Comparison of ENCODE assay signal across 9 mouse cellular contexts in the genomic region with DNA sequence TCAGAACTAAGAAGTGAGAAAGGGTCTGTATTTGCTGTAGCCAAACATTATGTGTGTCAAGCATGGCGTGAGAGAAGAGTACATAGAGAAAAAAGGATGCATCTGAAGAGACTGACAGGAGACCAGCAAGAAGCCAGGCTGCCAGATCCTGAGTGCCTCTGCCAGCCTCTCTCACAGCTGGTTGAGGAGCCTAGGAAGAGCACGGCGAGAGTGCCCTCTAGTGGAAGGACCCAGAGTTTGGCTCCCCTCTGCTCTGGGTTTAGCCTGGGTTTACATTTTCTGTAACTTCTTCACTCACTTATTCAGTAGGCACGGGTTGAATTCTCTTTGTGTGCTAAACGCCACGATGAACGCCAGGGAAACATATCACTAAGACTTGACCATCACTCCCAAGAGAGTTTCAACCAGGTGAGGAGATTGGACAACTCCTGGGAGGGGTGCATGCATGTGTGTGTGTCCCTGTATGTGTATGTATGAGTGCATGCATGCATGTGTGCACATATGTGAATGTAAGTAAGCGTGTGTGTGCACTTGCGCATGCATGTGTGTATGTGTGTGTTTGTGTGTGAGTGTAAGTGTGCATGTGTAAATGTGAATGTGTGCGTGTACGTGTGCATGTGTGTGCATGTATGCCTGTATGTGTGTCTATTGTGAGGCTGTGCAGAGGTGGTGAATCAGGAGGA. TPM values are rescaled to one million over a fixed set of nuclear protein-coding genes. Genes with fewer than 3 reads are reported as not detected.
DNase-seq lines count a peak whose midpoint lies in the region; ATAC-seq lines count a peak whose summit lies in the region.
"Had no signal": no experiment of that assay in that cellular context is flagged by ENCODE, and none has a peak within 500 bp of the region (broad histone marks: within the 10 kb centered on the region; RNA-seq: fewer than 3 reads in every experiment).

No protein-coding gene starts in this region.

- no peaks in the 10 kb centered on the region for H3K4me1 ChIP-seq in forebrain, embryonic 15.5 days

- no peaks in the 10 kb centered on the region for H3K27me3 ChIP-seq in forebrain, embryonic 15.5 days

- no peak overlapping the region for H3K9ac ChIP-seq in forebrain, embryonic 15.5 days (replicated peaks)

- H3K27ac ChIP-seq in forebrain, embryonic 15.5 days (replicated peaks): no peak overlapping the region
- H3K27ac ChIP-seq: macrophage had no signal

- H3K4me2 ChIP-seq in forebrain, embryonic 15.5 days (replicated peaks): no peak overlapping the region

- no peak overlapping the region for H3K4me3 ChIP-seq in forebrain, embryonic 15.5 days

- peak; percentile 90 for ATAC-seq in forebrain, embryonic 15.5 days (replicated peaks)

- peak; percentile 46 for DNase-seq in MEL-GATA-1-ER (ENCODE audit: extremely low read depth, low read depth)
- peak; percentile 15 for DNase-seq in c-Kit-positive CD71-positive TER-119-negative erythroid progenitor cells, embryonic 14.5 days (ENCODE audit: low read depth)
- peak; percentile 81 for DNase-seq in heart, postnatal 4 days
- DNase-seq in layer of hippocampus, adult 18-20 months (ENCODE audit: low spot score in 2 of 2): peak; percentile 58 to 81
- peak; percentile 82 for DNase-seq in lung, postnatal 10 days
- DNase-seq in retina, postnatal 7 days (ENCODE audit: low read depth, low spot score): peak; percentile 63
- no peak for DNase-seq in natural killer cell, adult 2 months (ENCODE audit: low spot score in 2 of 2)

- no peaks in the 10 kb centered on the region for H3K9me3 ChIP-seq in forebrain, embryonic 15.5 days

- 42% methylated on average over 11 of the region's 11 CpGs for WGBS in forebrain, embryonic 15.5 days

- no peaks in the 10 kb centered on the region for H3K36me3 ChIP-seq in forebrain, embryonic 15.5 days

RNA-seq across cellular contexts. Expression of gene Tspan2, which starts 42.4 kb away (rescaled TPM):
- polyA plus RNA-seq in forebrain, embryonic 15.5 days (2015; fragmentation: Nextera tagmentation; extraction: Ambion mirVana): 6.7 and 7.5 TPM in 2 replicates
- 10 to 100 TPM; 49.5 to 50.6 TPM for total RNA-seq in heart, postnatal 4 days (2021)
- total RNA-seq in layer of hippocampus, adult 18-20 months (2021): 10 to 100 TPM; 52.5 to 66.4 TPM

Comparison
In these comparisons a context has a peak if more than half of its experiments do, and no peak if none do; other contexts are left out.
1. DNase-seq: peak in MEL-GATA-1-ER (single experiment), c-Kit-positive CD71-positive TER-119-negative erythroid progenitor cells, embryonic 14.5 days (single experiment), heart, postnatal 4 days (single experiment), layer of hippocampus, adult 18-20 months (2 of 2), lung, postnatal 10 days (single experiment) and retina, postnatal 7 days (single experiment); none in natural killer cell, adult 2 months (0 of 2).